Mouse (Mus musculus) brain, embryonic 14.5 days (tissue): ENCODE results near the gene Prkg1.

Source experiments
- CTCF ChIP-seq: fragments of 200-500 bp; IDR thresholded peaks from 2 replicates; pipeline ENCODE4 v1.5.1; 2012; ENCODE audit warnings: inconsistent platforms, mild to moderate bottlenecking, moderate library complexity, borderline replicate concordance; ENCODE audit not compliant: insufficient read depth, insufficient read length; ENCODE audit errors: extremely low read depth
- POLR2A ChIP-seq: fragments of 200-500 bp; IDR thresholded peaks from 2 replicates; pipeline ENCODE4 v1.6.1; 2012; ENCODE audit warnings: mild to moderate bottlenecking, inconsistent platforms, borderline replicate concordance; ENCODE audit not compliant: poor library complexity, insufficient read depth, insufficient read length, severe bottlenecking; ENCODE audit errors: extremely low read depth

DNA sequence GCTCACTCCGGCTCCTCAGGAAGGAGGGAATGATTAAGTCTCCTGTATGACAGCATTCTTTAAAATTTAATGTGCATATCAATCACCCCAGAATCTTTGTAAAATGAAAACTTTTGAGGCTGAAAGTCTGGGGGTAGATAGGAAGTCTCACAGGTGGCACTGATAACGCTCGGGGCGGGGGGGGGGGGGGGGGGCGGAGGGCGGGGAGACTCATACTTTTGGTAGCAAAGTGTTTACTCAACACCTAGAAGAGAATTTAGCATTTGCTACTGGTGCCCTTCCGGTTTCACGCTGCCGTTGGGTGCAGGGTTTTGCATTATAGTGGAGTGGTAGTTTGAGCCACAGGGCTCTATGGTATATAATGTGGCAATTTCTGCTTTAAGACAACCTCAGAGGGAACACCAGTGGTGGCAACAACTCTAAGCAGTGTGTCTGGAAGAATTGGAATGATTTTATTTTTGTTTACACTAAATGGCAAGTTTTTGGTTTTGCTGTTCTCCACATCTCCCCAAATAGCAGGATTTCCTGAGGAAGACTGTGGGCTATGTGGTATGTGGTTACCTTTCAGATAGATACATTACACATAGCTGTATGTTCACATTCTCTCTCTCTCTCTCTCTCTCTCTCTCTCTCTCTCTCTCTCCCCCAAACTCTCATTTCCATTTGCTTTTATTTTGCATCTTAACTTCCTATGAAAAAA, 427.5 kb downstream of the Prkg1 start:
- TF ChIP-seq CTCF (no peak), POLR2A (no peak)
